ENCODE assay signal across 8 mouse cellular contexts in the genomic region with DNA sequence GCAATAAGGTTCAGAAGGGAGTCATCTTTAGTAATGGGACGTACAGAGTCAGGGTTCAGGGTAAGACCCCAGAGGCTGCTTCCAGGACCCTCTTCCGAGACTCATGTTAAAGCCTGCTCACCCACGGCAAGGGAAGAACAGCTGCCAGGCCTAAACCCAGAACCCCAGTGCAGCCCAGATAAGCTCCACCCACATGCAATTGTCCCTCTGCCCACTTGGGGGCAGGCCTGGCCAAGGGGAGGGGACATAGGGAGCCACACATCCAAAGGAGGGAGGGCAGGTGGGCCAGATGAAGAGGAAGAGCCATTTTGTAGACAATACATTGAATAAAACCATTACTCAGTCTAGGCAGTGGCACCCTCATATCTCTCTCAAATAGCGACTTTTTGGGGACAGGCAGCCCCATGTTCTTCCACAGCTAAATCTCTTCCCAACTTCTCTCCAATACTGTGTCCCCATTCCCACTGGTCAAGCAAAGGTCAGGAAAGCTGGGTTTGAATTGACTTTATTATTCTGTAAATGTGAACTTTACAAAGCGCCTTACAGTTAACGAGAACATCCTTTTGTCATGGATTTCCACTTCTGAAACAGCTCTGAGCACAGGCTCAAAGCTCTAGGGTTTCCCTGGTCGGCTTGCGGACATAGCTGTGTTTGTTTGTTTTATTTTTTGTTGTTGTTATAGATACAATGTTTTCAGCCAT. TPM values are rescaled to one million over a fixed set of nuclear protein-coding genes. Genes with fewer than 3 reads are reported as not detected.
A peak's percentile ranks its signal among the peaks of the same experiment; 100 is the strongest.
DNase-seq lines count a peak whose midpoint lies in the region; ATAC-seq and TF ChIP-seq lines count a peak whose summit lies in the region.

No protein-coding gene starts in this region.

- H3K36me3 ChIP-seq in testis, adult 2 months (ENCODE audit: control insufficient read depth, insufficient read depth, low read length), result no peaks in the 10 kb centered on the region
- H3K36me3 ChIP-seq in liver, adult 2 months (ENCODE audit: control insufficient read depth, insufficient read depth, low read length), result no peaks in the 10 kb centered on the region; the same call in 1 of the 2 replicates

- TF ChIP-seq CTCF in testis, adult 2 months (IDR thresholded peaks at IDR 0.05; ENCODE audit: control insufficient read depth, insufficient read depth, insufficient replicate concordance, low read depth, low read length), result peak; percentile 83
- TF ChIP-seq CTCF in liver, adult 2 months (IDR thresholded peaks at IDR 0.05; ENCODE audit: low read depth, low read length), result peak; percentile 98

- no peaks in the 10 kb centered on the region for H3K79me2 ChIP-seq in liver, adult 2 months (ENCODE audit: control insufficient read depth, insufficient read depth, low read length)

- no peak overlapping the region for H3K9ac ChIP-seq in liver, adult 2 months (ENCODE audit: low read depth, low read length)

- no peak for TF ChIP-seq POLR2A in testis, adult 2 months (IDR thresholded peaks at IDR 0.05; ENCODE audit: control insufficient read depth, low read depth, low read length)
- no peak for TF ChIP-seq POLR2A in liver, adult 2 months (IDR thresholded peaks at IDR 0.05; ENCODE audit: extremely low read depth, insufficient read depth, low read length)

- H3K27ac ChIP-seq in testis, adult 2 months (ENCODE audit: control insufficient read depth, insufficient read depth, low read depth, low read length), result no peak overlapping the region
- no peak overlapping the region for H3K27ac ChIP-seq in liver, adult 2 months (replicated peaks; ENCODE audit: insufficient read depth, low read depth, low read length)

- peak; percentile 77 for ATAC-seq in monocyte, adult 5-6 weeks (replicated peaks; ENCODE audit: insufficient number of reproducible peaks, low FRiP score, low TSS enrichment, poor library complexity, severe bottlenecking)

- no peak for DNase-seq in testis, postnatal 14 days (ENCODE audit: low spot score)
- DNase-seq in embryo, embryonic 10 days (ENCODE audit: low spot score), result peak; percentile 90
- peak; percentile 45 to 65 for DNase-seq in gastrocnemius, postnatal 4 days (ENCODE audit: low spot score in 2 of 2)
- peak; percentile 70 for DNase-seq in kidney, adult 18-20 months
- DNase-seq in liver, adult 2 months (ENCODE audit: extremely low read depth, low read depth, low spot score), result peak; percentile 28
- DNase-seq in spleen, postnatal 14 days (ENCODE audit: low spot score in 2 of 2), result peak; percentile 40 to 67

- 60% methylated on average over 8 of the region's 8 CpGs for WGBS in liver, adult 2 months

- no peaks in the 10 kb centered on the region for H3K27me3 ChIP-seq in testis, adult 2 months (ENCODE audit: control insufficient read depth, insufficient read depth, low read length)
- no peaks in the 10 kb centered on the region for H3K27me3 ChIP-seq in liver, adult 2 months (ENCODE audit: control insufficient read depth, insufficient read depth, low read length)

- no peak overlapping the region for H3K4me3 ChIP-seq in testis, adult 2 months (ENCODE audit: control insufficient read depth, low read depth, low read length)
- no peak overlapping the region for H3K4me3 ChIP-seq in liver, adult 2 months (ENCODE audit: insufficient read depth, low read depth, low read length)

- no peaks in the 10 kb centered on the region for H3K4me1 ChIP-seq in testis, adult 2 months (ENCODE audit: control insufficient read depth, insufficient read depth, low read length)
- no peaks in the 10 kb centered on the region for H3K4me1 ChIP-seq in liver, adult 2 months (ENCODE audit: control insufficient read depth, insufficient read depth, low read length)

RNA-seq across cellular contexts. Expression of a gene that starts 33.6 kb away (rescaled TPM):
- 65.1 and 71.2 TPM in 2 replicates for polyA plus RNA-seq in testis, adult 2 months (2012; rRNA removed)
- total RNA-seq in gastrocnemius, postnatal 4 days (2021), result 100 to 1,000 TPM; 186 to 187 TPM
- total RNA-seq in liver, adult 2 months (2014; rRNA removed), result 25.4 and 28.4 TPM in 2 replicates
- 22.4 and 23.9 TPM in 2 replicates for polyA plus RNA-seq in liver, adult 2 months (2012; rRNA removed)
- 29.9 to 55.6 TPM (median 51.8 TPM) in 3 replicates for total RNA-seq in monocyte, adult 5-6 weeks (2017)
